Mouse (Mus musculus) 3134 (cell line): ENCODE measurements around the gene Ddn.
"Not testable (repeated sequence)": the region's sequence is repeated elsewhere in the genome, so short reads cannot be mapped to it uniquely, and the experiment has no call there.

ENCODE experiments used
- DNase-seq: peaks from one replicate; pipeline ENCODE4 v3.0.0-alpha.2; 2011; ENCODE audit warnings: low spot score; ENCODE audit not compliant: insufficient read length; ENCODE audit errors: extremely low read depth

Ddn gene

GRCm38 (mm10) chr15:98832161-98833058, 23.1 kb upstream of the Ddn start:
- no peak for DNase-seq

DNA sequence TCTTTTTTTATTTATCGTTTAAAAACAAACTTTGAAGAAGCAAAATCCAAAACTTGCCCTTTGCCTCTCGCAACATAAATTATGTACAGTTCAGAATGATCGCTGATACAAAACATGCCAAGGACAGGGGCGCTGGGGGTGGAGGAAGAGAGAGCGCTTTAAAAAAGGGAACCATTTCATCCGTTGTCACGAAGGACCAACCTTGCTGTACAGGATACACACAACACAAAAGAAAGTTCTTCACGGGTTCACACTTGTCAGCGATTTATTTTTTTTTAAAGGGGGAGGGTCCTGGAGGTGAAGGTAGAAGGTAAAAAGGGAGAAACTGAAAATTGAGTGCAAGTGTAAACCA, 22.4 kb upstream of the Ddn start:
- DNase-seq, result no peak

DNA sequence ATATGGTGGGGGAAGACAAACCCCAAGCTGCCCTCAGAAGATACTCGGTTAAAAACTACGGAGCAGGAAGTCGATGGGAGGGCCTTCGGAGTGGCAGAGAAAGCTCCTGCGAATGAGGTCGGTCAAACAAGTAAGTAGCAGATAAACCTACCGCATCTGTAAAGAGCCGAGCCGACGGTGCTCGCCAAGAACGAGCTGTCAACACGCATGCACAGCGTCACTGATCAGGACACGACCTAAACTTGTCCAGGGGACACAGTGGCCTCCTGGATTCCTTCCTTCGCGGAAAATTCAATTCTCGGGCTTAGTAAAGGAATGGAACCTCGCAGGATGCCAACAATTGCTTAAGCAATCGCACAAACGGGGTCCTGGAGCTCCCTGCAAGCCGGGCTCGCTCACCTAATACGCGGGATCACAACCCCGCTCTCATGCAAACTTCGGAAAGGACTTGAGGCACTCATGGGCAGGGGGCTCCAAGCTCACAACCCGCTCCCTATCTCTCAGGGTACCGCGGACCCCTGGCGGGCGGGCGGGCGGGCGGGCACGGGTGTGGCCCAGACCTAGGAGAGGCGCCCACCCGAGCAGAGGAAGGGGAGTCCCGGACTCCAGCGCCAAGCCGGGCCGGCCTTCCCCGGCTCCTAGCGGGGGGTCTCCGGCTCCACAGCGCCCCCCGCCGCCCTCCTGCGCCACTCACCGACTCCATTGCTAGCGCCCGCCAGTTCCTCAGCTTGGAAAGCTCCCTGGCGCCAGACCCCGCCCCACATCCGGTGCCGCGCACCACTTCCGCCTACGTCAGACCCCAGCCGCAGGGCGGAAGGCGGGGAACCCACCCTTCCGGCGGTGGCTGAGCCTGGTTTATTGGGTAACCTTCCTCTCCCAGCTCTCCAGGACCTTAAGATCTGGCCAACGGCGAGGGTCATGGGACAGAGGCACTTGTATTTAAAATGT, 21.7 kb upstream of the Ddn start, which contains the start of gene Prkag1:
Gene Prkag1 (minus strand): TSS at position 786 of the 948 bp plus-strand sequence.
- peak; percentile 96 for DNase-seq

- DNase-seq, result no peak
Observed at GRCm38 (mm10) chr15:98827611-98828011, 18.3 kb upstream of the Ddn start.

DNA sequence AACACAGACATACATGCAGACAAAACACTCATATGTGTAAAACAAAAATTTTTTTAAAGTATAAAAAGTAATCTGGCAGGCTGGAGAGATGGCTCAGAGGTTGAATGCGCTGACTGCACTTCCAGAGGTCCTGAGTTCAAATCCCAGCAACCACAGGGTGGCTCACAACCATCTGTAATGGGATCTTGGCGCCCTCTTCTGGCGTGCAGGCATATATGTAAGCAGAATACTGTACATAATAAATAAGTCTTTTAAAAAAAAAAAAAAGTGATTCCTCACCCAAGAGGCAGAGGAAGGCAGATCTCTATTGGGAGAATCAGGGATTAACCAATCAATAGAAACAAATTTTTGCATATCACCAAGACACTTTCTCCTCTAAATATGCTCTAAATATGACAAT, 14.1 kb upstream of the Ddn start:
- DNase-seq, result no peak

DNA sequence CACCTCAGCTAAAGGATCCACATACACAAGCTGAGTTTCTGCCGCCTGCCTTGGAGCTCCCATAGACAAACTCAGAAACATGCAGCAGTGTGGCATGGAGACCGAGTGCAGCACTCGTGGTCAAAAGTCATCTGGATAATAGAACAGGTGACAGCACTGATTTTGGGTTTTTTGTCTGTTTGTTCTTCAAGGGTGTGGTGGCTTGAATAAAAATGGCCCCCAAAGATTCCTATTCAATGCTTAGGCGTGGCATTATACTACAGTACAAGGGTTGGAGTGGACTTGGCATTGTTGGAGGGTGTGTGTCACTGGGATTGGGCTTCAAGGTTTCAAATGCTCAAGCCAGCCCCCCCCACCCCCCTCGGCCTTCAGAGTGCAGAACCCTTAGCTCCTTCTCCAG, 12.9 kb upstream of the Ddn start:
- DNase-seq, result no peak

DNA sequence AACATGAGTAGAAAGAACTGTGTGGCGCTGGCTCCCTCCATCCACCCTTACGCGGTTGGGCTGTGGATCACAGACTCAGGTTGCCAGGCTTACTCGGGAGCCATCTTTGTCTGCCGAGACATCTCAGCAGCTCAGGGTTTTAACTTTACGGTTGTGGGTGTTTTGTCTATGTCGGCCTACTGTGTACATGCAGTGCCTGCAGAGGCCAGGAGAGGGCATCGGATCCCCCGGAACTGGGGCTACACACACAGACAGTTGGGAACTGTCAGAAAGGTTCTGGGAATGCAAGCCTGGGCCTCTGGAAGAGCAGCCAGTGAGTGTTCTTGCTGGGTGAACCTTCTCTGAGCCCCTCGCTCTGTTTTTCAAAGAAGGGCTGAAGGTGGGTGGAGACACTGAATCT, 12.1 kb upstream of the Ddn start:
- DNase-seq, result no peak

- DNase-seq, result no peak
Observed at GRCm38 (mm10) chr15:98820937-98821336, 11.6 kb upstream of the Ddn start.

GRCm38 (mm10) chr15:98818171-98818570, 8.9 kb upstream of the Ddn start:
- no peak for DNase-seq

- no peak for DNase-seq
Observed at GRCm38 (mm10) chr15:98812741-98813424, 3.6 kb upstream of the Ddn start.

DNA sequence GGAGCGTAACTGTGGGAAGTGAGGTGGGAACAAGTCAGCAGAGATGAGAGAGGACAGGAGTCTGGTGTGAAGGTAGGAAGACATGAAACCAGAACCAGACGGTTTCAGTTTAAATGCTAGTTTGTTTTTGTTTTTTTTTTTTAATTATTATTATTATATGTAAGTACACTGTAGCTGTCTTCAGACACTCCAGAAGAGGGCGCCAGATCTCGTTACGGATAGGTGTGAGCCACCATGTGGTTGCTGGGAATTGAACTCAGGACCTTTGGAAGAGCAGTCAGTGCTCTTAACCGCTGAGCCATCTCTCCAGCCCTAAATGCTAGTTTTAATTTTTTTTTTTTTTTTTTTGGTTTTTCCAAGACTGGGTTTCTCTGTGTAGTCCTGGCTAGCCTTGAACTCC, 922 bp upstream of the Ddn start:
- not testable (repeated sequence) for DNase-seq

GRCm38 (mm10) chr15:98808651-98809134, 597 bp downstream of the Ddn start:
- no peak for DNase-seq

DNA sequence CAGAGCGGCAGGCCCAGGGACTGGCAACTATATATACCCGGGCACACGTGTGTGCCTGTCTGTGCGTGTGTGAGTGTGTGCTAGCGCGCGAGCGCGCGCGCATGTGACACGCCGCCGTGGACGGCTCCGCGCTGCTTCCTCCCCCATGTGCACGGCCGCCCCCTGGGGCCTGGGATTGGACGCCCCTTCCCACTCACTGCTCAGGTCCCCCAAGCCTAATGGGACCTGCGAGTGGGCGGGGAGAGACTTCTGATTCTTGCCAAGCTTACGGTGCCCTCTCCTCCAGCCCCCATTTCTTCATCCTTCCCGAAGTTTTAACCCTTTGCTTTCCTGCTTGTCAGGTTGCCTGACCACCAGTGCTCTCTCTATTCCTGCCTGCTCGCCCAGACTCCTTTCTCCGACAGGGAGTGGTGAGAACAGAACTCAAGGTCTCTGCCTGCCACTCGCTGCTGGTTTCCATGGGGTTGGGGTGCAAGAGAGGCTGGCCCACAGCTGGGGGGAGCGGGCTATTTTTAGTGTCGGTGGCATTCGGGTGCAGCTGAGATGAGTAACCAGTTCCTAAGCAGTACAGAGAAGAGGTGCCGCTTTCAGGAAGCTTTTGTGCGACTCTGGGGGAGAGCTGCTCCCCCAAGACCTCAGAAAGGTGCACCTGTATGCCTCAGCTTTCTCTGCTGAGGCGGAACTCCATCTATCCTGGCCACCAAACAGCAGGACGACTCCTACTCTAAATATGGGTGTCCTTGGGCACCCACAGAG, 1.2 kb downstream of the Ddn start:
- no peak for DNase-seq

DNA sequence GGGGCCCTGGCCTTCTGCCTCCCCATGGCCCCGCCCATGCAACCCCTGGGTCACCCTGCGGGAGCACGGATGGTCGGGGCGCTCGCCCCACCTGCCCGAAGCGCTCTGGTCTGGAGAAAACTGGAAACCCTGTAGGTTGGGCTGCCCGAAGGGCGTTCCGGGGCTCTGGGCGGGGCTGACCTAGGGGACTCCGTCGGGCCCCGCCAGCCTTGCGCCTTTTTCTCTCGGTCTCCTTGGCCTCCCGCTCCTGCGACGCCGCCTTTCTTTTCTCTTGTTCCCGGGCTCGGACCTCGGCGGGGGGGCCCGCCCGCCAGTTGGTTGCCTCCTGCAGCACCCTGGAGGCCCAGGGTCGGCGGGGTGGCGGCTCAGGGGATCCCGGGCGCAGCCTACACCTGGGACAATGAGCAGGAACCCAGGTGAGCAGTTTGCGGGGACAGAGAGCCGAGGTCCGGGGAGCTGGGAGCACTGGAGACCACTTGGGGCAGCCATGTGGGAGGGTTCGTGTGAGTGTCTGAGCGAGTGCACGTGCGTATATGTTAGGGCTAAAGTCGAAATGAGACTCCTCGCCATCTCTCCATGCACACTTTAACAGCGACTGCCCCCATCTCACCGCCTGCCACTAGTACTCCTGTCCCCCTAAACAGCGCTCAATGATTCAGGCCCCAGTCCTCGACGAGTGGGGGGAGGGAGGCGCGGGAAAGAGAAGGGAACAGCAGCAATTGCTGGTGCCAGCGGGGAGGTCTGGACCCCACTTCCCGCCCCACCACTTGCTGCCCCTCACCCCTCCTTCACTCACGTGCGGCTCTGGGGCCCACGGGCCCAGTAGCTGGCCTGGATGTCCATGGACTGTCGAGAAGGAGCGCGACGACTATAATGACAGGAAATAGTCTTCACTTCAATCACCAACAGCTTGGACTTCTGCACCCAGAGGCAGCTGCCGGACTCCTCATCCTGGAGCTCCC, 2.2 kb downstream of the Ddn start:
- no peak for DNase-seq

GRCm38 (mm10) chr15:98806071-98806808, 3.0 kb downstream of the Ddn start:
- DNase-seq, result no peak

DNA sequence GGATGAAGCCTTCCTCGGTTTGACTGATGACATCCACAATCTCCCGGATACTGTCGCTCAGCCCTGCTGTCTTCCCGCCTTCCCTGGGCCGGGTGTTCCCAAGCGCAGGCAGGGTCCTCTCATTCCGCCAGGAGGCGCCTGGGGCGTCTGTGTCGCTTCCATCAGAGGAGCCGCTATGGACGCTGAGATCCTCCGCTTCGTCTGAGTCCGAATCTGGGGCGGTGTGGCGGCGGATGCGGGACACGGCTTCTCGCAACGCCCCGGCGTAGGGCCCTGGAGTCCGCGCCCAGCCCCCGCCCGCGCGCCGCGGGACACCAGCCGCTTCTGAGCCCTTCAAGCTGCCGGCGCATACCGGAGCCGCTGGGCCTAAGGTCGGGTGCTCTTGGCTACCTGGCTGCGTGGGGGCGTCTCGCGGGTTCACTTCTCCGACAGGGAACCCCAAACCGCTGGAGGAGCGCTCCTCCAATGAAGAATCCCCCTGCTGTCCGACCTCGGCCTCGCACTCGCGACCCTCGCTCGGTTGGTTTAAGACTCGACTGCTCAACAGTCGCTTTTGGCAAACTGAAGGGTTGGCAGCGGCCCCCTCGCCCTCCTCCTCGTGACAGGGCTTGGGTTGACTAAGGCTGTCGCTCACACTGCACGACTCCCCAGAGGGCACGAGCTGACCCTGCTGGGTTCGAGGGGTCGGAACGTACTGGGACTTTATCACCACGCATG, 3.8 kb downstream of the Ddn start:
- no peak for DNase-seq

- DNase-seq, result peak; percentile 79
Observed at GRCm38 (mm10) chr15:98804054-98804453, 5.2 kb downstream of the Ddn start.

GRCm38 (mm10) chr15:98802926-98803325, 6.4 kb downstream of the Ddn start:
- no peak for DNase-seq
